Mouse (Mus musculus) ES-Bruce4 (cell line): ENCODE measurements around the gene Serpina5. TPM values are rescaled to one million over a fixed set of nuclear protein-coding genes. Genes with fewer than 3 reads are reported as not detected.

Experiments used
- H3K27ac ChIP-seq: 2 replicates; pipeline ENCODE4 v1.5.1; 2012; ENCODE audit warnings: low read length, inconsistent platforms; ENCODE audit not compliant: insufficient read depth
- H3K27me3 ChIP-seq: 2 replicates; pipeline ENCODE4 v1.6.1; 2012; ENCODE audit warnings: mild to moderate bottlenecking, low read length, inconsistent platforms; ENCODE audit not compliant: control insufficient read depth, poor library complexity, insufficient read depth, severe bottlenecking
- H3K36me3 ChIP-seq: 2 replicates; pipeline ENCODE4 v1.6.1; 2012; ENCODE audit warnings: inconsistent platforms, mild to moderate bottlenecking, low read length, moderate library complexity; ENCODE audit not compliant: control insufficient read depth, poor library complexity, insufficient read depth, severe bottlenecking
- H3K4me1 ChIP-seq: one replicate; pipeline ENCODE4 v1.8.1; 2011; ENCODE audit warnings: low read length; ENCODE audit not compliant: control insufficient read depth, insufficient read depth
- H3K4me3 ChIP-seq: 2 replicates; pipeline ENCODE4 v1.5.1; 2011; ENCODE audit warnings: low read depth, mild to moderate bottlenecking, low read length
- H3K9ac ChIP-seq: 2 replicates; pipeline ENCODE4 v1.6.1; 2012; ENCODE audit warnings: low read depth, mild to moderate bottlenecking, inconsistent platforms; ENCODE audit not compliant: poor library complexity, severe bottlenecking
- H3K9me3 ChIP-seq: replicated peaks from 2 replicates; pipeline ENCODE4 v1.6.1; 2012; ENCODE audit warnings: mild to moderate bottlenecking, low read length, inconsistent platforms; ENCODE audit not compliant: control insufficient read depth, poor library complexity, insufficient read depth, severe bottlenecking
- CTCF ChIP-seq: IDR thresholded peaks from one replicate; pipeline ENCODE4 v1.8.1; 2011; ENCODE audit warnings: low read depth, low read length
- EP300 ChIP-seq: IDR thresholded peaks from 2 replicates; pipeline ENCODE4 v1.6.1; 2011; ENCODE audit warnings: low read depth, low read length; ENCODE audit not compliant: insufficient read depth
- POLR2A ChIP-seq: IDR thresholded peaks from one replicate; pipeline ENCODE4 v1.8.1; 2011; ENCODE audit warnings: low read length; ENCODE audit not compliant: insufficient read depth
- polyA plus RNA-seq: library from polyadenylated mRNA; stranded (reverse); fragments of >200 nt; gene quantifications from 2 replicates; pipeline ENCODE4 v1.2.4, GENCODE M21; 2011; ENCODE audit warnings: low read depth; ENCODE audit not compliant: missing spikeins, insufficient read depth, insufficient read length

Serpina5 gene
- polyA plus RNA-seq, 1 experiment, result not detected

DNA sequence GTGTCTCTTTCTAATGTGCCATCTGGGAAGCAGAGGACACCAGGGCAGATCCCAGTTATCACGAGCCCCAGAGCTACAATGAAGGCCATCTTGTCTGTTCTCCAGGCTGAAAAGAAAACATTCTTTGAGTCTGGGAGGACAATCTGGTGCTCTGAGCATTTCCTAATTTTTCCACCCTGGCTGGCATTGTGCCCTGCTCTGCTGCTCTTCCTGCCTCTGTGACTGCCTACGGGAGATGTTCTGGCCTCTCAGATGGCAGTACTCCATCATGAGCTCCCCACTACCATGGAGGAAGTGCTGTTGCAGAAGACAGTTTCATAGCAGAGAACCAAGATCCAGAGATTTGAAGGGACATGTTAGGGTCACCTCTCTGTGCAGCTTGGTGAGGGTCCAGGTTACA, 51.1 kb downstream of the Serpina5 start:
- no peaks in the 10 kb centered on the region for H3K4me1 ChIP-seq
- H3K36me3 ChIP-seq, result no peaks in the 10 kb centered on the region
- TF ChIP-seq POLR2A (no peak), CTCF (no peak), EP300 (no peak)
- no peak overlapping the region for H3K4me3 ChIP-seq
- no peaks in the 10 kb centered on the region for H3K27me3 ChIP-seq
- H3K9ac ChIP-seq, result no peak overlapping the region
- no peaks in the 10 kb centered on the region for H3K9me3 ChIP-seq
- H3K27ac ChIP-seq, result no peak overlapping the region

DNA sequence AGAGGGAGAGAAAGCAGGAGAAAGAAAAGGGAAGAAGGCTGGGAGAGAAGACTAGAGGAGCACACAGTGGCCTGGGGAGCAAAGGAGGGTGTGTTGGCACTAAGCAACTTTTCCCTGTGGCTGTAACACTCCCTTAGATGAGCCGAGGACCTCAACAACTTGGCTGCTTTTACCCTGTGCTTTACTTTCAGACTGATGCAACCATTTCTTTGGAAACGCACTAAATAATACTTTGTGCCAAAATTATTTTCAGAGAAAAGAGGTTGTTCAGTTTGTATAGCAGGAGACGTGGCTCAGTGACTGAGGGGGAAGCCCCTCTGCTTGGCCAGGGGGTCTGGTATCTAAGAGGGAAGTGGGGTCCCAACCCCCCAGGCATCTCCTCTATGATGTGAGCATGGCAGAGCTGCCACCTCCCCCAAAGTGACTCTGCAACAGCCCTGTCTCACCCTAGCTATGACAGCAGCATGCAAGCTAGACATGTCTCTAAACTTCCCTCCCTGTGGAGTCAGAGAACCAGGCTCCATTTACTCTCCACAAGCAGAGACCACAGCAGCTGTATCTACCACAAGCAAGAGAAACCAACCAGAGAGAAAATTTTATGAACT, 52.2 kb downstream of the Serpina5 start:
- TF ChIP-seq POLR2A, result no peak
- TF ChIP-seq CTCF, result no peak
- no peak for TF ChIP-seq EP300
- H3K9me3 ChIP-seq, result no peaks in the 10 kb centered on the region
- no peak overlapping the region for H3K9ac ChIP-seq
- no peaks in the 10 kb centered on the region for H3K4me1 ChIP-seq
- no peaks in the 10 kb centered on the region for H3K36me3 ChIP-seq
- H3K27ac ChIP-seq, result no peak overlapping the region
- no peaks in the 10 kb centered on the region for H3K27me3 ChIP-seq
- no peak overlapping the region for H3K4me3 ChIP-seq

DNA sequence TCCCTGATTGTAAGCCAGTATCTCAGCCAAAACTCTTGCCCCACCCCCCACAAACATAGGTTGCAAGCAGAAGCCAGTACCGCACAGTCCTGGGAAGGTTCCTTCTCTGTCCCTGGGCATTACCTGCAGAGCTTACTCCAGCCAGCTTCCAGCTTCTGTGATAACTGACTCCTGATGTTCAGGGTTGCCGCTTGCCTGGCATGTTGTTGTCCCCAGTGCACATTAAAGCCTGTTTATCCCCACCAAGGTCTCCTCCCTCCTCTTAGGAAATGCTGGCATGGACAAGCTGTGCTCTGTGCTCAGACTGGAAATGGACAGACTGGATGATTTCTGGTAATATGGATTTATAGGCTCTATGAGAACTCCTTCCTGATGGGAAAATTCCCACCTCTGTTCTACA, 52.7 kb downstream of the Serpina5 start, which contains the start of gene Serpina3c:
Gene Serpina3c, minus strand, starts transcription at position 215 of the 400 bp plus-strand sequence.
- H3K9me3 ChIP-seq, result no peaks in the 10 kb centered on the region
- TF ChIP-seq CTCF (no peak), POLR2A (no peak), EP300 (no peak)

More for the DNA sequence above, 52.7 kb downstream of the Serpina5 start, which contains the start of gene Serpina3c:
- no peak within 1 kb of the TSS for H3K27ac ChIP-seq
- H3K27me3 ChIP-seq, result no peaks in the 10 kb centered on the region
- no peak within 1 kb of the TSS for H3K4me3 ChIP-seq
- H3K4me1 ChIP-seq, result no peaks in the 10 kb centered on the region
- H3K36me3 ChIP-seq, result no peaks in the 10 kb centered on the region
- H3K9ac ChIP-seq, result no peak within 1 kb of the TSS

Other genes starting within 250 kb of the Serpina5 start
- not detected in 2 replicates for gene Serpina1a, start 237.6 kb upstream of the Serpina5 start, polyA plus RNA-seq
- gene Serpina1c, start 196.2 kb upstream of the Serpina5 start, polyA plus RNA-seq, result not detected in 2 replicates
- gene Serpina1e, start 142.1 kb upstream of the Serpina5 start, polyA plus RNA-seq, result not detected in 2 replicates
- not detected in 2 replicates for gene Serpina11, start 111.2 kb upstream of the Serpina5 start, polyA plus RNA-seq
- gene Serpina9, start 87.4 kb upstream of the Serpina5 start, polyA plus RNA-seq, result not detected in 2 replicates
- not detected in 2 replicates for gene Serpina12, start 56.7 kb upstream of the Serpina5 start, polyA plus RNA-seq
- gene Serpina3a, start 11.6 kb downstream of the Serpina5 start, polyA plus RNA-seq, result not detected in 2 replicates
- not detected in 2 replicates for gene Serpina3b, start 26.9 kb downstream of the Serpina5 start, polyA plus RNA-seq
- not detected in 2 replicates for gene Serpina3c, start 52.8 kb downstream of the Serpina5 start, polyA plus RNA-seq
- not detected in 2 replicates for gene Serpina3f, start 113.4 kb downstream of the Serpina5 start, polyA plus RNA-seq
- 1.2 TPM in 1 of 2 replicates, not detected in the other for gene Serpina3g, start 135.1 kb downstream of the Serpina5 start, polyA plus RNA-seq
- gene Serpina3i, start 162.0 kb downstream of the Serpina5 start, polyA plus RNA-seq, result 1.1 and 2.3 TPM in 2 replicates
- not detected in 2 replicates for gene Serpina3j, start 213.4 kb downstream of the Serpina5 start, polyA plus RNA-seq
- gene Serpina3k, start 237.4 kb downstream of the Serpina5 start, polyA plus RNA-seq, result not detected in 2 replicates
- 6.1 and 7.0 TPM in 2 replicates for gene Serpina3m, start 237.4 kb downstream of the Serpina5 start, polyA plus RNA-seq